Mouse (Mus musculus): ENCODE data around the gene Mc1r. TPM values are rescaled to one million over a fixed set of nuclear protein-coding genes. Genes with fewer than 3 reads are reported as not detected.

Mc1r gene
- polyA plus RNA-seq, 1 experiment, result not detected

GRCm38 (mm10) chr8:123454559-123454958, 47.7 kb downstream of the Mc1r start:
- H3K4me3 ChIP-seq (ENCODE audit: insufficient read depth, low read length), result no peak overlapping the region
- no peaks in the 10 kb centered on the region for H3K4me1 ChIP-seq (ENCODE audit: control insufficient read depth, insufficient read depth, low read length)
- H3K27ac ChIP-seq (ENCODE audit: insufficient read depth, low read length), result no peak overlapping the region
- TF ChIP-seq POLR2A (IDR thresholded peaks at IDR 0.05; ENCODE audit: low read depth, low read length) (no peak), CTCF (IDR thresholded peaks at IDR 0.05; ENCODE audit: borderline replicate concordance, insufficient read depth, low read length) (no peak)

Other genes starting within 250 kb of the Mc1r start
- gene Sult5a1, start 248.8 kb upstream of the Mc1r start, polyA plus RNA-seq (2011; ENCODE audit: insufficient read length, low read depth, missing spikeins), result 1.1 TPM in 1 of 2 replicates, not detected in the other
- 13.6 and 14.5 TPM in 2 replicates for gene Dpep1, start 220.9 kb upstream of the Mc1r start, polyA plus RNA-seq (2011; ENCODE audit: insufficient read length, low read depth, missing spikeins)
- gene Chmp1a, start 194.3 kb upstream of the Mc1r start, polyA plus RNA-seq (2011; ENCODE audit: insufficient read length, low read depth, missing spikeins), result 68.8 and 76.4 TPM in 2 replicates
- gene Spata33, start 194.3 kb upstream of the Mc1r start, polyA plus RNA-seq (2011; ENCODE audit: insufficient read length, low read depth, missing spikeins), result 1.4 and 2.9 TPM in 2 replicates
- gene Cdk10, start 182.3 kb upstream of the Mc1r start, polyA plus RNA-seq (2011; ENCODE audit: insufficient read length, low read depth, missing spikeins), result 36.4 and 36.6 TPM in 2 replicates
- gene Spata2l, start 170.9 kb upstream of the Mc1r start, polyA plus RNA-seq (2011; ENCODE audit: insufficient read length, low read depth, missing spikeins), result 1.5 and 2.3 TPM in 2 replicates
- gene Zfp276, start 152.9 kb upstream of the Mc1r start, polyA plus RNA-seq (2011; ENCODE audit: insufficient read length, low read depth, missing spikeins), result 11.0 and 13.2 TPM in 2 replicates
- 10.6 and 14.3 TPM in 2 replicates for gene Vps9d1, start 152.8 kb upstream of the Mc1r start, polyA plus RNA-seq (2011; ENCODE audit: insufficient read length, low read depth, missing spikeins)
- 24.0 and 37.4 TPM in 2 replicates for gene Fanca, start 88.5 kb upstream of the Mc1r start, polyA plus RNA-seq (2011; ENCODE audit: insufficient read length, low read depth, missing spikeins)
- gene Spire2, start 74.4 kb upstream of the Mc1r start, polyA plus RNA-seq (2011; ENCODE audit: insufficient read length, low read depth, missing spikeins), result 3.0 and 4.7 TPM in 2 replicates
- gene Tcf25, start 33.4 kb upstream of the Mc1r start, polyA plus RNA-seq (2011; ENCODE audit: insufficient read length, low read depth, missing spikeins), result 512 and 557 TPM in 2 replicates
- 25.5 and 32.0 TPM in 2 replicates for gene Tubb3, start 4.3 kb downstream of the Mc1r start, polyA plus RNA-seq (2011; ENCODE audit: insufficient read length, low read depth, missing spikeins)
- 33.5 and 36.4 TPM in 2 replicates for gene Def8, start 16.4 kb downstream of the Mc1r start, polyA plus RNA-seq (2011; ENCODE audit: insufficient read length, low read depth, missing spikeins)
- gene Afg3l1, start 70.8 kb downstream of the Mc1r start, polyA plus RNA-seq (2011; ENCODE audit: insufficient read length, low read depth, missing spikeins), result 28.7 and 30.1 TPM in 2 replicates
- gene Dbndd1, start 108.4 kb downstream of the Mc1r start, polyA plus RNA-seq (2011; ENCODE audit: insufficient read length, low read depth, missing spikeins), result 0.45 TPM in 1 of 2 replicates, not detected in the other
- 21.7 and 22.2 TPM in 2 replicates for gene Gas8, start 111.7 kb downstream of the Mc1r start, polyA plus RNA-seq (2011; ENCODE audit: insufficient read length, low read depth, missing spikeins)
- 19.5 and 20.0 TPM in 2 replicates for gene Rhou, start 246.8 kb downstream of the Mc1r start, polyA plus RNA-seq (2011; ENCODE audit: insufficient read length, low read depth, missing spikeins)

Measured in embryonic fibroblast, embryonic 13.5 days (primary cell).